Mouse (Mus musculus) monocyte, adult 5-6 weeks (primary cell): ENCODE data around the gene BC025446. TPM values are rescaled to one million over a fixed set of nuclear protein-coding genes. Genes with fewer than 3 reads are reported as not detected.

Experiments used
- ATAC-seq: fragments of 153-309, 156-312 bp; replicated peaks from 2 replicates; pipeline ENCODE4 v1.8.0; 2017; ENCODE audit warnings: mild to moderate bottlenecking; ENCODE audit not compliant: low TSS enrichment, insufficient number of reproducible peaks, severe bottlenecking, poor library complexity, low FRiP score
- total RNA-seq: library from RNA; stranded (forward); fragments of 200-1000, 200-491, 200-594 nt; gene quantifications from 3 replicates; pipeline ENCODE4 v1.2.3, GENCODE M21; 2017

BC025446 gene
- total RNA-seq, 1 experiment from 2014 or later = not detected

DNA sequence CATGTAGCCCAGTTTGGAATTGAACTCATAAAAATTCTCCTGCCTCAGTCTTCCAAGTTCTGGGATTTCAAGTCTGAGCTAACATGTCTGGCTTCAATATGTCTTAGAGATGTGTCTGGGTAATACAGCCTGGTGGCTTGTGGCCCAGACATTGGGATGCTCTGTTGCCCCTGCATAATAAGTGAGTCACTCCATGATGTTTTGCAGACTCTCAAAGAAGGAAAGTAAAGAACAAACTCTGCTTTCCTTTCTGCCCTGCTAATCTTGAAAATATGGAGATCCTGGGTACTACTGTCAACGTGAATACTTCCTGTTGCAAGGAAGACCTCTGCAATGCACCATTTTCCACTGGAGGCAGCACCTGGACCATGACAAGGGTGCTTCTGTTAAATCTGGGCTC lies 55.2 kb downstream of the BC025446 start:
- no peak for ATAC-seq

- ATAC-seq = no peak
These were observed 55.7 kb downstream of the BC025446 start for GRCm38 (mm10) chr15:75271891-75272290.

Other genes with a start within 250 kb of the BC025446 start
- gene Ly6i, start 232.9 kb upstream of the BC025446 start, total RNA-seq = 97.1 to 147 TPM (median 103 TPM) in 3 replicates
- gene Ly6a, start 218.3 kb upstream of the BC025446 start, total RNA-seq = 22.8 to 39.4 TPM (median 23.5 TPM) in 3 replicates
- gene Ly6c1, start 167.5 kb upstream of the BC025446 start, total RNA-seq = not detected in 3 replicates
- 64.9 to 239 TPM (median 82.4 TPM) in 3 replicates for gene Ly6c2, start 104.4 kb upstream of the BC025446 start, total RNA-seq
- not detected in 3 replicates for gene Ly6g, start 61.1 kb upstream of the BC025446 start, total RNA-seq
- gene Ly6f, start 52.0 kb downstream of the BC025446 start, total RNA-seq = not detected in 3 replicates